Mouse (Mus musculus): ENCODE results near the gene Mitd1. TPM values are rescaled to one million over a fixed set of nuclear protein-coding genes. Genes with fewer than 3 reads are reported as not detected.
A peak's percentile ranks its signal among the peaks of the same experiment; 100 is the strongest.

Gene Mitd1
- polyA plus RNA-seq, 1 experiment from 2014 or later: 11.1 TPM

- ATAC-seq: no peak
- no peak overlapping the region for H3K27ac ChIP-seq (ENCODE audit: low read depth, low read length)
- no peaks in the 10 kb centered on the region for H3K27me3 ChIP-seq (replicated peaks; ENCODE audit: control insufficient read depth, insufficient read depth, low read length)
- H3K4me1 ChIP-seq (ENCODE audit: control insufficient read depth, insufficient read depth, low read depth, low read length): no peaks in the 10 kb centered on the region
- no peak overlapping the region for H3K9ac ChIP-seq (ENCODE audit: low read depth, low read length)
- 64% methylated on average over 6 of the region's 6 CpGs for whole genome bisulfite sequencing
- no peaks in the 10 kb centered on the region for H3K9me3 ChIP-seq (ENCODE audit: control insufficient read depth, low read length)
- peaks cover 38% of the 10 kb centered on the region for H3K36me3 ChIP-seq (ENCODE audit: control insufficient read depth, insufficient read depth, low read length)
- no peak overlapping the region for H3K4me3 ChIP-seq (ENCODE audit: low read length)
- no peak overlapping the region for H3K4me2 ChIP-seq (ENCODE audit: low read length)
Observed at GRCm38 (mm10) chr1:37900288-37900687, 10.1 kb upstream of the Mitd1 start.

GRCm38 (mm10) chr1:37899816-37900215 lies 9.6 kb upstream of the Mitd1 start:
- H3K9me3 ChIP-seq (ENCODE audit: control insufficient read depth, low read length): no peaks in the 10 kb centered on the region
- WGBS: 89% methylated on average over 4 of the region's 4 CpGs
- no peak for ATAC-seq
- no peaks in the 10 kb centered on the region for H3K27me3 ChIP-seq (replicated peaks; ENCODE audit: control insufficient read depth, insufficient read depth, low read length)
- H3K4me1 ChIP-seq (ENCODE audit: control insufficient read depth, insufficient read depth, low read depth, low read length): no peaks in the 10 kb centered on the region
- no peak overlapping the region for H3K9ac ChIP-seq (ENCODE audit: low read depth, low read length)
- no peak overlapping the region for H3K27ac ChIP-seq (ENCODE audit: low read depth, low read length)
- H3K4me3 ChIP-seq (ENCODE audit: low read length): no peak overlapping the region
- H3K36me3 ChIP-seq (ENCODE audit: control insufficient read depth, insufficient read depth, low read length): peaks cover 38% of the 10 kb centered on the region
- no peak overlapping the region for H3K4me2 ChIP-seq (ENCODE audit: low read length)

GRCm38 (mm10) chr1:37894606-37895005 lies 4.4 kb upstream of the Mitd1 start:
- Histone ChIP-seq H3K27me3 (replicated peaks; ENCODE audit: control insufficient read depth, insufficient read depth, low read length) (no peaks in the 10 kb centered on the region), H3K27ac (ENCODE audit: low read depth, low read length) (no peak overlapping the region), H3K4me2 (ENCODE audit: low read length) (no peak overlapping the region), H3K36me3 (ENCODE audit: control insufficient read depth, insufficient read depth, low read length) (peaks cover 38% of the 10 kb centered on the region), H3K9me3 (ENCODE audit: control insufficient read depth, low read length) (no peaks in the 10 kb centered on the region), H3K9ac (ENCODE audit: low read depth, low read length) (no peak overlapping the region), H3K4me3 (ENCODE audit: low read length) (no peak overlapping the region), H3K4me1 (ENCODE audit: control insufficient read depth, insufficient read depth, low read depth, low read length) (peaks cover 14% of the 10 kb centered on the region)
- no peak for ATAC-seq

- no peaks in the 10 kb centered on the region for H3K9me3 ChIP-seq (ENCODE audit: control insufficient read depth, low read length)
- no peak overlapping the region for H3K9ac ChIP-seq (ENCODE audit: low read depth, low read length)
- peaks cover 12% of the 10 kb centered on the region for H3K36me3 ChIP-seq (ENCODE audit: control insufficient read depth, insufficient read depth, low read length)
- 61% methylated on average over 3 of the region's 3 CpGs for WGBS
- peak overlapping the region; percentile 13; the same call in 1 of the 2 replicates for H3K4me3 ChIP-seq (ENCODE audit: low read length)
- H3K27ac ChIP-seq (ENCODE audit: low read depth, low read length): no peak overlapping the region
- peak overlapping the region; percentile 94 for H3K4me2 ChIP-seq (ENCODE audit: low read length)
- no peaks in the 10 kb centered on the region for H3K27me3 ChIP-seq (replicated peaks; ENCODE audit: control insufficient read depth, insufficient read depth, low read length)
- no peak for ATAC-seq
- peaks cover 20% of the 10 kb centered on the region for H3K4me1 ChIP-seq (ENCODE audit: control insufficient read depth, insufficient read depth, low read depth, low read length)
Observed at GRCm38 (mm10) chr1:37891400-37891799, 1.2 kb upstream of the Mitd1 start.

GRCm38 (mm10) chr1:37889206-37889605 lies 1.0 kb downstream of the Mitd1 start:
- Histone ChIP-seq H3K36me3 (ENCODE audit: control insufficient read depth, insufficient read depth, low read length) (peaks cover 3% of the 10 kb centered on the region; the same call in 1 of the 2 replicates), H3K4me1 (ENCODE audit: control insufficient read depth, insufficient read depth, low read depth, low read length) (peaks cover 20% of the 10 kb centered on the region), H3K9me3 (ENCODE audit: control insufficient read depth, low read length) (no peaks in the 10 kb centered on the region), H3K27ac (ENCODE audit: low read depth, low read length) (no peak overlapping the region), H3K9ac (ENCODE audit: low read depth, low read length) (no peak overlapping the region), H3K4me2 (ENCODE audit: low read length) (peak overlapping the region; percentile 67), H3K4me3 (ENCODE audit: low read length) (peak overlapping the region; percentile 81), H3K27me3 (replicated peaks; ENCODE audit: control insufficient read depth, insufficient read depth, low read length) (no peaks in the 10 kb centered on the region)
- ATAC-seq: peak; percentile 18; the same call in 1 of the 2 replicates
- WGBS: 82% methylated on average over 7 of the region's 7 CpGs

- 87% methylated on average over 4 of the region's 4 CpGs for WGBS
- no peaks in the 10 kb centered on the region for H3K36me3 ChIP-seq (ENCODE audit: control insufficient read depth, insufficient read depth, low read length)
- no peaks in the 10 kb centered on the region for H3K27me3 ChIP-seq (replicated peaks; ENCODE audit: control insufficient read depth, insufficient read depth, low read length)
- peaks cover 4% of the 10 kb centered on the region for H3K4me1 ChIP-seq (ENCODE audit: control insufficient read depth, insufficient read depth, low read depth, low read length)
- no peak overlapping the region for H3K4me3 ChIP-seq (ENCODE audit: low read length)
- ATAC-seq: no peak
- H3K27ac ChIP-seq (ENCODE audit: low read depth, low read length): no peak overlapping the region
- H3K9ac ChIP-seq (ENCODE audit: low read depth, low read length): no peak overlapping the region
- H3K9me3 ChIP-seq (ENCODE audit: control insufficient read depth, low read length): no peaks in the 10 kb centered on the region
- H3K4me2 ChIP-seq (ENCODE audit: low read length): no peak overlapping the region
Observed at GRCm38 (mm10) chr1:37884451-37884850, 5.8 kb downstream of the Mitd1 start.

GRCm38 (mm10) chr1:37883411-37883810 lies 6.8 kb downstream of the Mitd1 start:
- WGBS: 90% methylated on average over 4 of the region's 4 CpGs
- Histone ChIP-seq H3K4me2 (ENCODE audit: low read length) (no peak overlapping the region), H3K4me1 (ENCODE audit: control insufficient read depth, insufficient read depth, low read depth, low read length) (no peaks in the 10 kb centered on the region), H3K27ac (ENCODE audit: low read depth, low read length) (no peak overlapping the region), H3K9me3 (ENCODE audit: control insufficient read depth, low read length) (no peaks in the 10 kb centered on the region), H3K4me3 (ENCODE audit: low read length) (no peak overlapping the region), H3K9ac (ENCODE audit: low read depth, low read length) (no peak overlapping the region), H3K36me3 (ENCODE audit: control insufficient read depth, insufficient read depth, low read length) (peaks cover 5% of the 10 kb centered on the region; the same call in 1 of the 2 replicates), H3K27me3 (replicated peaks; ENCODE audit: control insufficient read depth, insufficient read depth, low read length) (no peaks in the 10 kb centered on the region)
- no peak for ATAC-seq

GRCm38 (mm10) chr1:37877736-37878460 lies 12.3 kb downstream of the Mitd1 start:
- Histone ChIP-seq H3K27ac (ENCODE audit: low read depth, low read length) (no peak overlapping the region), H3K27me3 (replicated peaks; ENCODE audit: control insufficient read depth, insufficient read depth, low read length) (no peaks in the 10 kb centered on the region), H3K4me2 (ENCODE audit: low read length) (no peak overlapping the region), H3K4me3 (ENCODE audit: low read length) (no peak overlapping the region), H3K4me1 (ENCODE audit: control insufficient read depth, insufficient read depth, low read depth, low read length) (peaks cover 5% of the 10 kb centered on the region), H3K9ac (ENCODE audit: low read depth, low read length) (no peak overlapping the region), H3K9me3 (ENCODE audit: control insufficient read depth, low read length) (peaks cover 10% of the 10 kb centered on the region; the same call in 1 of the 2 replicates), H3K36me3 (ENCODE audit: control insufficient read depth, insufficient read depth, low read length) (peaks cover 22% of the 10 kb centered on the region)
- no peak for ATAC-seq
- WGBS: 96% methylated on average over 13 of the region's 13 CpGs

GRCm38 (mm10) chr1:37873157-37873556 lies 17.1 kb downstream of the Mitd1 start:
- 92% methylated on average over 4 of the region's 4 CpGs for WGBS
- Histone ChIP-seq H3K4me2 (ENCODE audit: low read length) (peak overlapping the region; percentile 75), H3K9ac (ENCODE audit: low read depth, low read length) (no peak overlapping the region), H3K27ac (ENCODE audit: low read depth, low read length) (no peak overlapping the region), H3K9me3 (ENCODE audit: control insufficient read depth, low read length) (peaks cover 10% of the 10 kb centered on the region; the same call in 1 of the 2 replicates), H3K4me1 (ENCODE audit: control insufficient read depth, insufficient read depth, low read depth, low read length) (peaks cover 13% of the 10 kb centered on the region), H3K36me3 (ENCODE audit: control insufficient read depth, insufficient read depth, low read length) (peaks cover 17% of the 10 kb centered on the region), H3K4me3 (ENCODE audit: low read length) (no peak overlapping the region), H3K27me3 (replicated peaks; ENCODE audit: control insufficient read depth, insufficient read depth, low read length) (peaks cover 5% of the 10 kb centered on the region; the same call in 1 of the 2 replicates)
- no peak for ATAC-seq
